Comparison of ENCODE assay signal across 6 mouse cellular contexts in genomic region chr1:37523548-37523947, GRCm38 (mm10). TPM values are rescaled to one million over a fixed set of nuclear protein-coding genes. Genes with fewer than 3 reads are reported as not detected.
A peak's percentile ranks its signal among the peaks of the same experiment; 100 is the strongest.
DNase-seq lines count a peak whose midpoint lies in the region; ATAC-seq and TF ChIP-seq lines count a peak whose summit lies in the region.
"Not testable (repeated sequence)": the region's sequence is repeated elsewhere in the genome, so short reads cannot be mapped to it uniquely, and the experiment has no call there.

No protein-coding gene starts in this region.

- not testable (repeated sequence) for ATAC-seq in intestine, embryonic 16.5 days
- 0 out of 2 replicates have a peak, but pooled peaks have one; percentile 34 for ATAC-seq in lung, embryonic 16.5 days (ENCODE audit: low read depth)

- not testable (repeated sequence) for H3K36me3 ChIP-seq in ES-Bruce4 (ENCODE audit: control insufficient read depth, insufficient read depth, low read length, poor library complexity, severe bottlenecking); intestine, embryonic 16.5 days (ENCODE audit: control insufficient read depth, insufficient read depth, low read length); kidney, adult 2 months (ENCODE audit: control insufficient read depth, insufficient read depth, low read length); lung, embryonic 16.5 days (ENCODE audit: control insufficient read depth, insufficient read depth, low read length)
- peaks cover 34% of the 10 kb centered on the region for H3K36me3 ChIP-seq in small intestine, adult 2 months (ENCODE audit: control insufficient read depth, insufficient read depth, low read length)

- H3K27ac ChIP-seq in ES-Bruce4 (ENCODE audit: insufficient read depth, low read length), result peak overlapping the region; percentile 1; the same call in 1 of the 2 replicates
- H3K27ac ChIP-seq in intestine, embryonic 16.5 days (ENCODE audit: low read length), result peak overlapping the region; percentile 65
- H3K27ac ChIP-seq in kidney, adult 2 months (ENCODE audit: insufficient read depth, low read depth, low read length), result 0 out of 2 replicates have a peak overlapping the region, but pooled peaks have one; percentile 15
- H3K27ac ChIP-seq in lung, embryonic 16.5 days (ENCODE audit: low read length), result not testable (repeated sequence)
- peak overlapping the region; percentile 99 for H3K27ac ChIP-seq in small intestine, adult 2 months (ENCODE audit: insufficient read depth, low read depth, low read length)

- not testable (repeated sequence) for TF ChIP-seq POLR2A in ES-Bruce4 (IDR thresholded peaks at IDR 0.05; ENCODE audit: insufficient read depth, low read length); kidney, adult 2 months (IDR thresholded peaks at IDR 0.05; ENCODE audit: low read depth, low read length); small intestine, adult 2 months (IDR thresholded peaks at IDR 0.05; ENCODE audit: low read depth, low read length)

- DNase-seq in kidney, adult 2 months, result peak; percentile 81
- peak; percentile 59 for DNase-seq in kidney, postnatal 14 days

- H3K4me2 ChIP-seq in intestine, embryonic 16.5 days (ENCODE audit: low read depth, low read length); lung, embryonic 16.5 days (ENCODE audit: low read depth, low read length): not testable (repeated sequence)

- H3K4me1 ChIP-seq in ES-Bruce4 (ENCODE audit: control insufficient read depth, insufficient read depth, low read length); kidney, adult 2 months (ENCODE audit: control insufficient read depth, insufficient read depth, low read length); lung, embryonic 16.5 days (replicated peaks; ENCODE audit: control insufficient read depth, insufficient read depth, low read length): not testable (repeated sequence)
- H3K4me1 ChIP-seq in intestine, embryonic 16.5 days (ENCODE audit: control insufficient read depth, insufficient read depth, low read length), result peaks cover 16% of the 10 kb centered on the region
- peaks cover 46% of the 10 kb centered on the region; the same call in 1 of the 2 replicates for H3K4me1 ChIP-seq in small intestine, adult 2 months (ENCODE audit: control insufficient read depth, insufficient read depth, insufficient read length, low read length)

- not testable (repeated sequence) for H3K27me3 ChIP-seq in ES-Bruce4 (ENCODE audit: control insufficient read depth, insufficient read depth, low read length, poor library complexity, severe bottlenecking); intestine, embryonic 16.5 days (replicated peaks; ENCODE audit: control insufficient read depth, insufficient read depth, low read length); kidney, adult 2 months (replicated peaks; ENCODE audit: control insufficient read depth, insufficient read depth, low read length); lung, embryonic 16.5 days (ENCODE audit: control insufficient read depth, insufficient read depth, low read depth, low read length); small intestine, adult 2 months (ENCODE audit: control insufficient read depth, insufficient read depth, low read length)

- H3K9me3 ChIP-seq in ES-Bruce4 (replicated peaks; ENCODE audit: control insufficient read depth, insufficient read depth, low read length, poor library complexity, severe bottlenecking); intestine, embryonic 16.5 days (ENCODE audit: control insufficient read depth, low read length); lung, embryonic 16.5 days (ENCODE audit: control insufficient read depth, low read length): not testable (repeated sequence)

- not testable (repeated sequence) for H3K9ac ChIP-seq in ES-Bruce4 (ENCODE audit: low read depth, poor library complexity, severe bottlenecking); intestine, embryonic 16.5 days (ENCODE audit: low read depth, low read length); lung, embryonic 16.5 days (ENCODE audit: low read length)

- not testable (repeated sequence) for TF ChIP-seq EP300 in ES-Bruce4 (IDR thresholded peaks at IDR 0.05; ENCODE audit: insufficient read depth, low read depth, low read length)

- not testable (repeated sequence) for TF ChIP-seq CTCF in ES-Bruce4 (IDR thresholded peaks at IDR 0.05; ENCODE audit: low read depth, low read length); kidney, adult 2 months (conservative IDR thresholded peaks at IDR 0.05; ENCODE audit: insufficient read depth, insufficient read length, low read depth, low read length); small intestine, adult 2 months (IDR thresholded peaks at IDR 0.05; ENCODE audit: extremely low read depth, insufficient read length, insufficient replicate concordance, low read depth, low read length)

- WGBS in intestine, embryonic 16.5 days, result 78% methylated on average over 3 of the region's 3 CpGs
- 59% methylated on average over 3 of the region's 3 CpGs for whole genome bisulfite sequencing in kidney, adult 2 months
- 78% methylated on average over 3 of the region's 3 CpGs for WGBS in lung, embryonic 16.5 days
- 43% methylated on average over 3 of the region's 3 CpGs for WGBS in small intestine, adult 2 months

- H3K4me3 ChIP-seq in ES-Bruce4 (ENCODE audit: low read depth, low read length); intestine, embryonic 16.5 days (ENCODE audit: low read length); kidney, adult 2 months (ENCODE audit: insufficient read depth, low read depth, low read length); lung, embryonic 16.5 days (ENCODE audit: low read length); small intestine, adult 2 months (ENCODE audit: low read depth, low read length): not testable (repeated sequence)

RNA-seq across cellular contexts. Expression of gene Mgat4a, which starts 17.3 kb away (rescaled TPM):
- polyA plus RNA-seq in ES-Bruce4 (2011; ENCODE audit: insufficient read depth, insufficient read length, low read depth, missing spikeins), result 6.4 and 9.2 TPM in 2 replicates
- polyA plus RNA-seq in intestine, embryonic 16.5 days (2015; fragmentation: Nextera tagmentation; extraction: Ambion mirVana), result 48.7 and 50.1 TPM in 2 replicates
- 12.8 and 12.9 TPM in 2 replicates for polyA plus RNA-seq in kidney, adult 2 months (2012; rRNA removed)
- polyA plus RNA-seq in lung, embryonic 16.5 days (2015; fragmentation: Nextera tagmentation; extraction: Ambion mirVana), result 6.5 and 7.1 TPM in 2 replicates
- 21.6 and 53.3 TPM in 2 replicates for polyA plus RNA-seq in small intestine, adult 2 months (2012; rRNA removed)
